Mouse (Mus musculus) CH12.LX (cell line): ENCODE data around the gene Znrf3.

Experiments
- CHD2 ChIP-seq: IDR thresholded peaks from 2 replicates; pipeline ENCODE4 v1.6.1; 2011; ENCODE audit warnings: low read length, improper control_type of control experiment
- CTCF ChIP-seq, 2 experiments: IDR thresholded peaks in 1 of 2; conservative IDR thresholded peaks in 1 of 2; 2 replicates each; pipeline ENCODE4 v1.5.1; 2011 to 2012; ENCODE audit warnings: low read depth in 2 of 2, low read length in 2 of 2, improper control_type of control experiment in 1 of 2, inconsistent platforms in 1 of 2, mild to moderate bottlenecking in 1 of 2, moderate library complexity in 1 of 2
- E2F4 ChIP-seq: IDR thresholded peaks from 2 replicates; pipeline ENCODE4 v1.6.1; 2011; ENCODE audit warnings: low read depth, low read length, improper control_type of control experiment; ENCODE audit not compliant: insufficient replicate concordance
- EP300 ChIP-seq: IDR thresholded peaks from 2 replicates; pipeline ENCODE4 v1.6.1; 2011; ENCODE audit warnings: low read length, improper control_type of control experiment
- HCFC1 ChIP-seq: IDR thresholded peaks from 2 replicates; pipeline ENCODE4 v1.6.1; 2012; ENCODE audit warnings: low read depth, mild to moderate bottlenecking, inconsistent platforms, low read length, improper control_type of control experiment
- MAZ ChIP-seq: IDR thresholded peaks from 2 replicates; pipeline ENCODE4 v1.6.1; 2012; ENCODE audit warnings: low read depth, mild to moderate bottlenecking, inconsistent platforms, low read length, improper control_type of control experiment, moderate library complexity
- MEF2A ChIP-seq: IDR thresholded peaks from 2 replicates; pipeline ENCODE4 v1.6.1; 2014; ENCODE audit warnings: low read depth, mild to moderate bottlenecking, inconsistent platforms, low read length, improper control_type of control experiment, borderline replicate concordance
- MYC ChIP-seq: IDR thresholded peaks from 2 replicates; pipeline ENCODE4 v1.6.1; 2011; ENCODE audit warnings: low read depth, mild to moderate bottlenecking, improper control_type of control experiment, low read length
- POLR2A ChIP-seq: IDR thresholded peaks from 2 replicates; pipeline ENCODE4 v1.6.1; 2011; ENCODE audit warnings: low read depth, mild to moderate bottlenecking, improper control_type of control experiment, low read length
- POLR2AphosphoS2 ChIP-seq: IDR thresholded peaks from 2 replicates; pipeline ENCODE4 v1.6.1; 2011; ENCODE audit warnings: low read depth, low read length, improper control_type of control experiment
- ZC3H11A ChIP-seq: IDR thresholded peaks from 2 replicates; pipeline ENCODE4 v1.6.1; 2012; ENCODE audit warnings: low read depth, mild to moderate bottlenecking, inconsistent platforms, low read length, improper control_type of control experiment

DNA sequence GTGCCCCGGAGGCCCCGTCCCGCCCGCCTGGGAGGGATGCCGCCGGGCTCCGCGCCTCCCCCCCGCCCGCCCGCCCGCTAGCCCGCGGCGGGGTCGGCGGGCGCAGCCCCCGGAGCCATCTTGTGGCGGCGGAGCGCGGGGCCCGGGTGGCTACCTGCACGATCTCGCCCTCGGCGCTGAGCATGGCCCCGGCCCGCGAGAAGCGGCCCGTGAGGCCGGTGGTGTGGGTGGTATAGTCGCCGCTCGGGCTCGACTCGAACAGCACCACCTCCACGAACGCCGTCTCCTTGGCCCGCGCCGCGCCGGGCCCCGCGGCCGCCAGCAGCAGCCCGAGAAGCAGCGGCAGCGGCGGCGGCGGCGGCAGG, 431 bp downstream of the Znrf3 start:
- no peak for TF ChIP-seq CTCF (conservative IDR thresholded peaks at IDR 0.05 in 1 of 2, IDR thresholded peaks at IDR 0.05 in 1 of 2; ENCODE audit: low read depth in 2 of 2, low read length in 2 of 2)
- TF ChIP-seq CHD2 = no peak
- no peak for TF ChIP-seq POLR2AphosphoS2
- TF ChIP-seq POLR2A = no peak
- no peak for TF ChIP-seq E2F4
- no peak for TF ChIP-seq HCFC1
- no peak for TF ChIP-seq MAZ
- TF ChIP-seq MEF2A = no peak
- TF ChIP-seq ZC3H11A = no peak
- no peak for TF ChIP-seq EP300
- TF ChIP-seq MYC = no peak
